Mouse (Mus musculus) 416B (cell line): ENCODE measurements at regions not wholly inside any gene's neighbourhood (a gene's known extent, or its start where the extent isn't known, plus 50 kb on each side); places are given as distances from the start of the nearest gene placed in this dataset.
"Not testable (repeated sequence)": the region's sequence is repeated elsewhere in the genome, so short reads cannot be mapped to it uniquely, and the experiment has no call there.

Experiments
- DNase-seq: peaks from one replicate; pipeline ENCODE4 v3.0.0; 2011; ENCODE audit warnings: low read depth

GRCm38 (mm10) chr6:109814990-109815389 lies 830.4 kb upstream of the Grm7 start:
- no peak for DNase-seq

GRCm38 (mm10) chr6:109848313-109848712 lies 797.1 kb upstream of the Grm7 start:
- peak; percentile 14 for DNase-seq

- DNase-seq = no peak
Observed at GRCm38 (mm10) chr6:109855806-109856205, 789.6 kb upstream of the Grm7 start.

- DNase-seq = no peak
Observed at GRCm38 (mm10) chr6:109863411-109863810, 782.0 kb upstream of the Grm7 start.

GRCm38 (mm10) chr6:109874187-109874586 lies 771.2 kb upstream of the Grm7 start:
- DNase-seq = no peak

GRCm38 (mm10) chr6:109874625-109875040 lies 770.7 kb upstream of the Grm7 start:
- no peak for DNase-seq

- DNase-seq = peak; percentile 17
Observed at GRCm38 (mm10) chr6:109875548-109875947, 769.8 kb upstream of the Grm7 start.

- DNase-seq = no peak
Observed at GRCm38 (mm10) chr6:109879145-109879544, 766.2 kb upstream of the Grm7 start.

GRCm38 (mm10) chr6:109923780-109924179 lies 721.6 kb upstream of the Grm7 start:
- no peak for DNase-seq

GRCm38 (mm10) chr6:109948491-109948890 lies 696.9 kb upstream of the Grm7 start:
- no peak for DNase-seq

GRCm38 (mm10) chr6:109948928-109949327 lies 696.5 kb upstream of the Grm7 start:
- DNase-seq = no peak

GRCm38 (mm10) chr6:109957901-109958300 lies 687.5 kb upstream of the Grm7 start:
- not testable (repeated sequence) for DNase-seq
